Mouse (Mus musculus) liver, embryonic 14.5 days (tissue): ENCODE measurements around the gene Crcp.

ENCODE experiments used
- CTCF ChIP-seq: IDR thresholded peaks from 2 replicates; pipeline ENCODE4 v1.5.1; 2016; ENCODE audit warnings: antibody characterized with exemption, low read depth, control low read depth
- EP300 ChIP-seq: IDR thresholded peaks from 2 replicates; pipeline ENCODE4 v1.6.1; 2016; ENCODE audit warnings: antibody characterized with exemption, low read depth

DNA sequence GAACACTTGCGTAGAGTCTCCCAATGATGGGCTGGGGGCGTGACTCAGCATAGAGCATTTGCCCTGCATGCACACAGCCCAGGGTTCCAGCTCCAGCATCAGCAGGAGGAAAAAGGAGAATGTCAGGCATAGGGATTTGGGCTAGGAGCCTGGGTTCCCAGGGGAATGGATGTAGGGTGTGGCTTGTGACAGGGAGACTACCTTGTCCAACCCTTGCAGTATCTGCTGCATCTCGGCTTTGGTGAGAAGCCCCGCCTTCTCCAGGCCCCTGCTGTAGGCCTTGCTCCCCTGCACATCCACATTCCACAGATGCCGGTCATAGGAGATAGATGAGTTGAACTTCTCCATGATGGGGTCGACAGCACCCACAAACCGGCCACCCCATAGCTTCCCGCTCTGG lies 9.6 kb upstream of the Crcp start:
- no peak for TF ChIP-seq CTCF
- TF ChIP-seq EP300, result no peak
